Mouse (Mus musculus) megakaryocyte-erythroid progenitor cell, adult 5 weeks (primary cell): ENCODE results near the gene Slc28a3. TPM values are rescaled to one million over a fixed set of nuclear protein-coding genes. Genes with fewer than 3 reads are reported as not detected.

Experiments used
- polyA plus RNA-seq: library from polyadenylated mRNA; stranded (reverse); fragments of >175 nt; gene quantifications from 2 replicates; pipeline ENCODE4 v1.2.3, GENCODE M21; 2012

The Slc28a3 gene
- polyA plus RNA-seq = not detected in 2 replicates

GRCm38 (mm10) chr13:58610716-58611115, at the start of gene Slc28a3:
Gene Slc28a3 (minus strand): TSS chr13:58610877.

Other genes with a start within 250 kb of the Slc28a3 start
- 12.8 and 13.4 TPM in 2 replicates for gene 2210016F16Rik, start 225.7 kb downstream of the Slc28a3 start, polyA plus RNA-seq
- gene Rmi1, start 208.6 kb downstream of the Slc28a3 start, polyA plus RNA-seq = 8.3 and 8.6 TPM in 2 replicates
- 892 and 1,011 TPM in 2 replicates for gene Hnrnpk, start 207.5 kb downstream of the Slc28a3 start, polyA plus RNA-seq
- not detected in 2 replicates for gene Ntrk2, start 195.7 kb upstream of the Slc28a3 start, polyA plus RNA-seq